Mouse (Mus musculus): ENCODE data around the gene Rasd1. TPM values are rescaled to one million over a fixed set of nuclear protein-coding genes. Genes with fewer than 3 reads are reported as not detected.

Gene Rasd1
- total and polyA plus RNA-seq, 3 experiments = 0.13 to 0.30 TPM; not detected in 1

- TF ChIP-seq CHD1 (IDR thresholded peaks at IDR 0.05; ENCODE audit: low read depth, low read length) = peak; percentile 38; the same call in 1 of the 2 replicates
Observed at GRCm38 (mm10) chr11:59965227-59966101, 720 bp upstream of the Rasd1 start (continued).

GRCm38 (mm10) chr11:59964163-59964758, 483 bp downstream of the Rasd1 start:
- Histone ChIP-seq H3K27ac (ENCODE audit: insufficient read depth, low read depth) (no peak overlapping the region), H3K9ac (ENCODE audit: insufficient read depth, low read depth) (peak overlapping the region; percentile 39), H3K4me3 (replicated peaks in 1 of 3; ENCODE audit: low read depth in 2 of 3, low read length in 2 of 3, poor library complexity in 1 of 3) (peak overlapping the region in 1 of 3 experiments; percentile 56), H3K79me2 (replicated peaks; ENCODE audit: control insufficient read depth, extremely low read depth, insufficient read depth, poor library complexity, severe bottlenecking) (no peaks in the 10 kb centered on the region), H3K9me3 (replicated peaks; ENCODE audit: low read length) (no peaks in the 10 kb centered on the region), H3K4me1 (ENCODE audit: control insufficient read depth in 1 of 2, insufficient read depth in 2 of 2) (peaks cover 14 to 45% of the 10 kb centered on the region in 2 experiments), H3K27me3 (replicated peaks) (no peaks in the 10 kb centered on the region), H3K36me3 (replicated peaks in 1 of 2; ENCODE audit: control insufficient read depth in 1 of 2, insufficient read depth in 1 of 2, low read length in 1 of 2) (peaks cover 19 to 46% of the 10 kb centered on the region in 2 experiments), H3K4me2 (ENCODE audit: insufficient read depth, low read depth, poor library complexity, severe bottlenecking) (peak overlapping the region; percentile 75)
- in situ Hi-C loops (cut with MboI; ENCODE audit: low pct_ligation_motif_present, low pct_unique_long_range_greater_than_20kb, low sequenced_read_pairs) = no loop called here
- no peak for TF ChIP-seq MEF2A (IDR thresholded peaks at IDR 0.05; ENCODE audit: borderline replicate concordance, low read depth, low read length)
- TF ChIP-seq IRF4 (IDR thresholded peaks at IDR 0.05; ENCODE audit: low read depth, low read length) = no peak
- no peak for TF ChIP-seq RAD21 (IDR thresholded peaks at IDR 0.05; ENCODE audit: low read depth, low read length)
- no peak for TF ChIP-seq SMC3 (IDR thresholded peaks at IDR 0.05; ENCODE audit: low read depth, low read length)
- no peak for TF ChIP-seq KAT2A (IDR thresholded peaks at IDR 0.05; ENCODE audit: insufficient replicate concordance, low read length)
- dilution Hi-C loops (cut with MboI; ENCODE audit: extremely low pct_ligation_motif_present, extremely low pct_unique_long_range_greater_than_20kb, low sequenced_read_pairs) = no loop called here
- no peak for DNase-seq (ENCODE audit: extremely low read depth)

GRCm38 (mm10) chr11:59963364-59964162, 1.2 kb downstream of the Rasd1 start:
- Histone ChIP-seq H3K4me2 (ENCODE audit: insufficient read depth, low read depth, poor library complexity, severe bottlenecking) (no peak overlapping the region), H3K27me3 (replicated peaks) (no peaks in the 10 kb centered on the region), H3K79me2 (replicated peaks; ENCODE audit: control insufficient read depth, extremely low read depth, insufficient read depth, poor library complexity, severe bottlenecking) (no peaks in the 10 kb centered on the region), H3K27ac (ENCODE audit: insufficient read depth, low read depth) (no peak overlapping the region), H3K36me3 (replicated peaks in 1 of 2; ENCODE audit: control insufficient read depth in 1 of 2, insufficient read depth in 1 of 2, low read length in 1 of 2) (peaks cover 19 to 50% of the 10 kb centered on the region in 2 experiments), H3K4me1 (ENCODE audit: control insufficient read depth in 1 of 2, insufficient read depth in 2 of 2) (peaks cover 14 to 51% of the 10 kb centered on the region in 2 experiments), H3K4me3 (replicated peaks in 1 of 3; ENCODE audit: low read depth in 2 of 3, low read length in 2 of 3, poor library complexity in 1 of 3) (no peak overlapping the region), H3K9me3 (replicated peaks; ENCODE audit: low read length) (no peaks in the 10 kb centered on the region), H3K9ac (ENCODE audit: insufficient read depth, low read depth) (no peak overlapping the region)
- in situ Hi-C loops (cut with MboI; ENCODE audit: low pct_ligation_motif_present, low pct_unique_long_range_greater_than_20kb, low sequenced_read_pairs) (no loop called here), dilution Hi-C loops (cut with MboI; ENCODE audit: extremely low pct_ligation_motif_present, extremely low pct_unique_long_range_greater_than_20kb, low sequenced_read_pairs) (no loop called here)
- no peak for TF ChIP-seq USF2 (conservative IDR thresholded peaks at IDR 0.05; ENCODE audit: low read depth, low read length)
- no peak for TF ChIP-seq NRF1 (IDR thresholded peaks at IDR 0.05; ENCODE audit: low read depth, low read length)
- no peak for TF ChIP-seq MAX (IDR thresholded peaks at IDR 0.05; ENCODE audit: low read length)
- TF ChIP-seq USF1 (IDR thresholded peaks at IDR 0.05; ENCODE audit: low read depth, low read length) = no peak
- TF ChIP-seq PAX5 (IDR thresholded peaks at IDR 0.05; ENCODE audit: low read length) = no peak
- no peak for DNase-seq (ENCODE audit: extremely low read depth)
